Mouse (Mus musculus) adrenal gland, adult 18-20 months (tissue): Measurements from ENCODE around the gene Arhgap10. TPM values are rescaled to one million over a fixed set of nuclear protein-coding genes. Genes with fewer than 3 reads are reported as not detected.

Experiments
- DNase-seq, 2 experiments: peaks; one replicate each; pipeline ENCODE4 v3.0.0; 2021 to 2022; ENCODE audit warnings: low spot score in 2 of 2
- total RNA-seq, 2 experiments: library from RNA; stranded (reverse); gene quantifications; 1 replicate in 1 of 2; 2 replicates in 1 of 2; pipeline ENCODE4 v1.2.3; 2021

The Arhgap10 gene
- total RNA-seq, 2 experiments from 2014 or later = 12.3 to 26.2 TPM

DNA sequence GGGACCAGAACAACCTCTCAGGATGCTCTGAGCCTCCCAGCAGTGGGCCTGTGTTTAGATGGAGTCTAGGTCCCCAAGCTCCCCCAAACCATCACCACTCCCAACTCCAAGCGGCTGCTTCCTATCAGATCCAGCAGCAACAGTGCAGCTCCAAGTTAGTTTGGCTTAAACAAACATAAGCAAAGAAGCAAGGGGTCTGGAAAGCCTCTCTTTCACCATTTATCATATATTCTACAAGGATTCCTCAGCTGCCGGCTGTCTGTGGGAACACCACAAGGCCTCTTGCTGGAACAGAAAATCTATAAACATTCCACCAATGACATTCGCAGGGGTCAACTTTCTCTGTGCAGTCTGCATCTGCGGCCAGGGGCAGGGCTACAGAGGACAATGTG lies 29.5 kb downstream of the Arhgap10 start:
- no peak for DNase-seq

DNA sequence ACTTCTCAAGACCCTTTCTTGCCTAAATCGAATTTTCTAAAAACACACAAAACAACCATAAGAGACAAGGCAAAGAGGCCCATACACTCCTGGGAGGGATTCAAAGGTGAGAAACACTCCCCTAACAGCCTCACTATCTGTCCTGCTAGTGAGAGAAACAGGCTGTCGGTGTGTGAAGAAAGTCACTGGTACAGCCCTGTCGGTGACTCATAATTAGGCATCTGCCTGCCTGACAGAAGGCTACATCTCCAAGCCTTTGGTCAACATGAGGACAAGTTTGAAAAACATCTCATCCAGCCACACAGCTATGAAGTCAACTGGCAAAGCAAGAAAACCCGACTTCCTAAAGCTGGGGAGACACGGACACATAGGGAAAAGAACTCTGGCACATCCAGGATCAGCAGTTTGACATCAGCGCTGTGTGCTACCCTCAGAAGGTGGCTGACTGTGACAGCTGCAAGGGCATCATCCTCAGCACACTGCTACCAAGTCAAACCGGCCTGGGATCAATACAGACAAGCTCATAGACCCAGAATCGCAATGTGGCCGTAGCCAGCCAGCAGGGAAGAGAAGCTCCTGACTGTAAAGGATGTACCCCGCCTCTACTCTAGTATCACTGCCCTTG lies 30.1 kb downstream of the Arhgap10 start:
- DNase-seq = no peak

DNA sequence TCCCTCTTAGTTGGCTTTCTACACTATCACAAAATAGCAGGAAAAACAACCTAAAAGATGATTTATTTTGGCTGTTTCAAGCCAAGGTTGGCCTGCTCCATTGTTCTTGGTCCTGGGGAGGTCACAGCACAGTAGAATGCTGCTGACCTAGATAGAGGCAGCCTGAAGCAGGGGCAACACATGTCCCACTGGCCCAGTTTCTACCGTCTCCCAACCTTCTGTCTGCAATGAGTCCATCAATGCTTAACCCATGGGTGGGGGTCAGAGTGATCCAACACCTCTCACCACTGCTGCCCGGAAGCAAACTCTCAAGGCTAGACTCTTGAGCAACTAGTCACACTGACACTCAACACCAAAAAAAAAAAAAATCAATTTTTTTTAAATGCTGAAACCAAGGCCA lies 31.0 kb downstream of the Arhgap10 start:
- peak in 1 of 2 experiments; percentile 48 for DNase-seq

DNA sequence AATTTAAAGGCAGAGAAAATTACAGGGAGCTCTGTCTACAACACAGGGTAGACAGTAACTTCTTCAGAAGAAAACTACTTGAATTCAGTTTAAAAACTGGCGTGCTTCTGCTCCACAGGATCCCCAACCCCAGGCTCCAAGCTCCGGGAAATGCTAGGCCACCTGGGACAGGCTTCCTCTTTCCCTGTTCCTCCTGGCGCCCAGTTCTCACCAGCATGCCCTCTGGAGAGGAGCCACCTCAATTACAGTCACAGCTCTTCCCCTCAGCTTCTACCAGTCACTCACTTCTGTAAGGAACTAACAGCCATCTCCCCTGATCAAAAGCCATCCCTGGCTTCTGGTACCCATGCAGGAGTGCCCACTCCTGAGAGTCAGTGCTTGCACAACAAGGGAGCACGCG lies 32.9 kb downstream of the Arhgap10 start:
- DNase-seq = no peak

DNA sequence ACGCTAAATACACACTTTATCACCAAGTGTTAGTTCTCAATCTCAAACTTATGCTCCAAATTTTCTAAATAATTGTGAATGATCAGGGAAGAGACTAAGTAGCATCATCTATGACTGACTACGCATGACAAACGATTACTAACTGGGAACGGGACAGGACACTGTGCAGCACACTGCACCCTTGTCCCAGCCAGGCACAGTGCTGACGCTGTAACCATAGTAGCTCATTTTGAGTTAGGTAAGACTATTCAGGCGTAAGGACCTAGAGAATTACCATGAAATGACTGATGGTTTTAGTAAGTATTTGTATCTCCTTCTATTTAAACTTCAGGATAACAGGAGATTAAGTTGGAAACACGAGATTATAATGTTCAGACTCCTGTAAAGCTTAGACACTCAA lies 33.5 kb downstream of the Arhgap10 start:
- DNase-seq = no peak

DNA sequence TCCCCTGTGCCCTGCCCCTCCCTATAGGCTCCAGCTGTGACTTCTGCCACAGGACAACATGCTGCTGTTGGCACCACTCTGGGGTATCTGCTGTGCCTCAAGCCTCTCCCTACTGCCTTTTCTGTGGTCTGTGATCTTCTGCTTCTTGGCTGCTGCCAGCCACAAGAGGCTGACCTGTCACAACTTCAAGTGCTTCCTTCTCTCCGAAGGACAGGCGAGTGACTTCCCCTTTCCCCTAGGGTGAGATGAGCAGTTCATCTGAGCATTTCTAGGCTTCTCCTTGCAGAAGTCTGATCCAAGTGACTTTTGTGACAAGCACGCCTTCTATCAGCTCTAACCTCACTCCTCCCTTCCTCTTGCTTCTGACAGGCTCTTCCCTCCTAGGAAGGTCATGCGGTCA lies 34.1 kb downstream of the Arhgap10 start:
- DNase-seq = no peak

DNA sequence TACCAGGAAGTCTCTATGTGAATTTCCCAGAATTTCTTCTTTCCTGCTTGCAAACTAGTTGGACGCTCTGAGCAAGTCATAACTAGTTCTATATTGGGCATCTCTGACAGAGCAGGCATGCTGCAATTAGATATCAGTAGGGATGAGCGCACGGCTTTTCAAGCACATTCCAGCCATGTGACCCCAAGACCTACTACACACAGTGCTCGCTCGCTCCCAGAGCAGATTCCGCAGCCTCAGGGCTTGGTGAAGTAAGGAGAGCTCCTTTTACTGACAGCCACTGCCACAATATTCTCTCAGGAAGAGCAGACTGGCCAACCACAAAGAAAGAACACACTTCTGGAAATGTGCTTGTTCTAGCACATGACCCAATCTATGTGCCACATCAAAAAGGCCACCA lies 36.0 kb downstream of the Arhgap10 start:
- DNase-seq = no peak

DNA sequence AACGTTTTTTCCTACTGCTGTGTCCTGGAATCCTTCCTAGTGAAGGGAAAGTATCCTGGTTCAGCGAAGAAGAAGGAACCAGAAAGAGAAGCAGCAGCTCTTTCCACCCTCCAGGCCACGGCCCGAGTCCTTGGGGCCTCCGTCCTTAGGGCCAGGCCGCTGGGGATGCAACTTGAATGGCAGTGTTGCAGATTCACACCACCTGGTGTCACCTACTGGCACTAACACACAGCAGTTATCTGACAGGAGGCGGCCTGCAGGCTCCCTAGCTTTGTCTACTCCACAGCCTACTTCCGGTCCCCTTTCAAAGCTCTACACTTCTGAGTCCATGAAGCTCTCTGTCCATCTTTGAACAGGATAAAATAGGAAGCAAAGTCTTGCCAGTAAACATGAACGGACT lies 37.8 kb downstream of the Arhgap10 start:
- DNase-seq = no peak

DNA sequence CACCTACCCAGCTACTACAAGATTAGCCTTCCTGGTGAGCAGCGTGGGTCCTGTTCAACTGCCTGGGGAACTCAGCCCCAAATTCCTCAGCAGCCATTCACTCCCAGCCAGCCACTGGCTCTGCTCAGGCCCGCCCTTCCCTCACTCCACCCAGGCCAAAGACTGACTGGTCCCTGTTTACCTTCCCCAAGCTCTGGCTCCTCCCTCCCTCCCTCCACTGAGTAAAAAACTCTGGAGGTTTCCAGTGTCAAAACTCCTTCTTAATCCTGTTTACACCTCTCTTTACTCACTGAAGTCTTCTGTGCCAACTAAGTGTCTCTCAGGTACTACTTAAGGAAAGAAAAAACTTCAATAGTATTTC lies 38.9 kb downstream of the Arhgap10 start:
- DNase-seq = no peak

DNA sequence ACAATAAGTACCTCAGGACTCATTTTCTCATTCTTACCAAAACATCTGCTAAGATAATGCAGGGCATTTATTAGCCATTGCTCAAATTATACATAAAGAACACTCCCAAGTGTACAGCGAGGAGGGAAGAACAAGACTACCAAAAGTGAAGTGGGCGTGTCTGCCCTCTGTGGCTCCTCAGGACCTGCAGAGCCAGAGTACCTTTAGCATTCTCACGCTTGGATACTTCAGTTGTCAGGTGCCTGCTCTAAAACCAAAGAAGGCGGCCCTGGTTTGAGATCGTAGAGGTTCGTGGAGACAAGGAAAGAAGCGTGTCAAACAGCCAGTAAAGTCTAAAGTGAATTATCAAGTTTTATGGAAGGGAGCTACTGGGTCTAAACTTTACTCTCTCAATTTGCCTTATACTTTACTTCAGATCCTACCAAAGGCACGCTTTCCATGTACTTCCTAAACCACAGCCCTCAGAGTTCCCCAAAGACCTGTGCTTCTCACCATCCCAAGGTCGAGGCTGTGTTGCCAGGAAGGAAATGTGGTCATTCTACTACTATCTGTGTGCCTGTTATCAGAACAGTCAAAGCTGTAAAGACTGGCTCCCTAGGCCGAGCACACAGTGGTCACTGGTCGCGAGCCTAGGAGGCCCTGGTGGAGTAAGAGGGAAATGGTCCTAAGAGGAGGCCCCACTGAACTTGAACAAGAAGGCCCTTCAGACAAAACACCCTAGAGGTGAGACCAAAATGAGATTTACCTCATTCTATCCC lies 39.4 kb downstream of the Arhgap10 start:
- DNase-seq = no peak

DNA sequence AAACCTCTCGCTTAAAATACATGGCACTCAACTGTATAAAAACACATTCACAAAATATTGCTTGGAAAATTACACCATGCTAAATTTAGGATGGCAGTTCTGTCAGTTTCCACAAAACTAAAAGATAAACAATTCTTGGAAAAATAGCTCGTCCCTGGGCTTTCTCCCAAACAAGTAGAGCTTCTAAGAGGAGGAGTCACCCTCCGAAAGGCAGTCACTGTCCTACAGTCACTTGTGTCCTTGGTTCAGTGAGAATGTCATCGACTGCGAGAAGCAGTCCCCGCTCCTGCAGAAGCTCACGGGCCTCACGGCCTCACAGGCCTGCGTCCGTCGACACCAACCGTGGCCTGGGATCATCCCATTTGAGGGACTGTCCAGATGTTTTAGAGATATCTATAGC lies 40.1 kb downstream of the Arhgap10 start:
- peak in 1 of 2 experiments; percentile 51 for DNase-seq

DNA sequence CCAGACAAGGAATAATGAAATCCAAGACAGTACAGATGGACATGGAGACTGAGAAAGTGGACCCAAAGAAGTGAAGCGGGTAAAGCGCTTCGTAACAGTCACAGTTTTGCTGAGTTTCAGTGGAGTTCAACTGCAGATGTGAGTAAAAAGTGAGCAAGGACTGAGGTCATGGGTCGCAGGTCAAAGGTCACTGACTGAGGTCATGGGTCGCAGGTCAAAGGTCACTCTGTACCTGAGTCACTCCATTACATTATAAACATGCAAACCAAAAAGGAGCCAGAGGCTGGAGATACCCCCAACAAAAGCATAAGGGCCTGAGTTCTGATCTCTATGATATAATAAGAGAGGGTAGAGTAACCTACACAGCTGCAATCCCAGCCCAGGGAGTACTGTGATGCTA lies 43.1 kb downstream of the Arhgap10 start:
- DNase-seq = no peak

DNA sequence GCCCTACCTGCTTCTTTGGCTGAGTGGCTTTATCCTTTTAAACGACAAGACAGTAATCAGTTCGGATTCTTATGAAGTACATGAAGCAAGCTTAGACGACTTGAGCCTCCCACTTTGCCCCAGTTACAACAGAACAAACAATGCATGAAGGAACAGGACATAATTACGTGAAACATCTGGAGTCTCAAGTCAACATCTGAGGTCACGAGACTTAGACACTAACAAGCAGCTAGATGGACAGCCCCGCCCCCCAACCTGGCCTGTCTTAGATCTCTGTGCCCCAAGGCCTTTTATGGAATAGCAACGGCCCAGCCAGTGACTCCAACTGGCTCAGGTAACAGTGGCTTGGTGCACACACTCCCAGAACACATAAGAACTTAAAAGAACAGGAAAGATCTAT lies 44.0 kb downstream of the Arhgap10 start:
- no peak for DNase-seq

DNA sequence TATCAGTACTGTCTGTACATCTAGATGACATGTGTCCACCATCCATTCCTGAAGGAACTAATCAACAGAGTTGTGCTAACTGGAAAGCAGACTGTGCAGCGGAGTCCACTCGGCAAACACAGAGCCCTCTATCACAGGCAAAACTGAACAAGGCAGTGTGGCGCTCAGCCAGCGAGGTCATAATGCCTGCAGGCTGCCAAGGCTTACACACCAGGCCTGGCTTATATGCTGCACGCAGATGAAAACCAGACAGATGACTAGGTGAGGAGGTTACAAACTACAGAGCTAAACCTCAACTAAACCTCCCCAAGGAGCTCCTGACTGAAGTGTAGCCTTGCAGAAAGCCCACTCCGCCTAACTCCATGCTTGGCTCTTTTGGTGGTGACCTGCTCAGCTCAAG lies 44.4 kb downstream of the Arhgap10 start:
- DNase-seq = peak; percentile 35 to 61

DNA sequence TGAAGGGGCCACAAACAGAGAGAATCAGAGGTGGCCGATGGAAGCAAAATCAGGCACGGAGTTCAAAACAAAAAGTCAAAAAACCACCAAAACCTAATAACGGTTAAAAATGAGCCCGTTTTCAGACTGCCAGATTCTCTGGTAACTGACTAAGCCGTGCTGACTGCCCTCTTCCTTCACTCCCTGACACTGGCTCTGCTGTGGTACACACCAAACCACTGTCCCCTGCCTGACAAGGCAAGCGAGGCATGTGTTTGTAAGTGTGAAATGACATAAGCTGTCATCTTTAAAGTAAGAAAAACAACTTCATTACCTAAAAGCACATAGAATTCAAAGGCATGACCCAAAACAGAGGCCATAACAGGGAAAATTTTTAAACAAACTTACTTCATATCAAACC lies 56.4 kb downstream of the Arhgap10 start:
- DNase-seq = no peak

DNA sequence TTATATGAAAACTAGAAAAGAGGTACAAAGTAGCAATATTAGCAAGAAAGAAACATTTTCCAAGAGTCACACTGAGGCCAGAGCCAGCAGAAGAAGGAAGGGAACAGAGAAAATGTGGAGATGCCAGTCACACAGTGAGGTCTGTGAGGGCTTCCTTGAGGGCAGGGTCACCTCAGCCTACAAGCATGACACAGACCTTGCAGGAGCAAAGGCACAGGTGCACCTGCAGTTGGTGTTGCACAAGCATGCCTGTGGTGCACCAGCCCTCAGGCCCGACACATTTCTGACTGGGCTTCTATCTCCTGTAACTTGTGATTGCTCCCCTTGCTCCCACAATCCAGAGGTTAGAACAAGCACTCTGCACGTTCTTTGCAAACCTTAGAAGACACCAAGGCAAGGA lies 57.4 kb downstream of the Arhgap10 start:
- no peak for DNase-seq

DNA sequence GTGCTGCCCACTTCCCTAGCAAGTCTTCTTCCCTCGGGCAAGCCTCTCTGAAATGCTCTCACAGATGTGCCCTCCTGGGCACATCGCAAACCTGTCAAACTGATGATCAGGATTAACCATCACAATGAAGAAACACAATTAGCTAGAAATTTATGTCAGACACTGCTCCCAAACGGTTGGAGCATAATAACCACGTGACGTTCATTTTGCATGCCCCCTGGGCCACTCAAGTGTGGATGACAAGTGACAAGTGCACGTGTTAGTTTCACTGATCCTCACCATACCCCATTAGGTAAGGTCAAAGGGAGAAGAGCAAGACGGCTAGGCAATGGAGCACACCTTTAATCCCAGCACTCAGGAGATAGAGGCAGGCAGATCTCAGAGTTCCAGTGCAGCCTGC lies 58.1 kb downstream of the Arhgap10 start:
- no peak for DNase-seq

DNA sequence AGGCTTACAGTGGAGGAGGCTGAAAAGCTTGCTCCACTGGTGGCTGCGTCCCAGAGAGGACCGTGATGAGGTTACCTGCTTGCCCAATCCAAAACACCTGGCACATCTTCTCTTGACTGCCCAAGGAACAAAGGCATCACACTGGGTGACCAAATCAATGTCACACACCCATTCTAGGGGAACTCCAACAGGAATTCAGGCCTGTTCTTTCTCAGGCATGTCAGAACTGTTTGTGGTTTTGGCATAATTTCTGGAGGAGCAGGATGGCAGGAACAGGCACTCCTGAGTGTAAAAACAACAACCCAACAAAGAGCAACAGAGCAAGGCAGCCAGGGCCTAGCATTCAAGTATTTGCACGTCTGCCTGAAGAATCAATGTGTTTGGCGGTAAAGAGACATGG lies 59.2 kb downstream of the Arhgap10 start:
- no peak for DNase-seq

DNA sequence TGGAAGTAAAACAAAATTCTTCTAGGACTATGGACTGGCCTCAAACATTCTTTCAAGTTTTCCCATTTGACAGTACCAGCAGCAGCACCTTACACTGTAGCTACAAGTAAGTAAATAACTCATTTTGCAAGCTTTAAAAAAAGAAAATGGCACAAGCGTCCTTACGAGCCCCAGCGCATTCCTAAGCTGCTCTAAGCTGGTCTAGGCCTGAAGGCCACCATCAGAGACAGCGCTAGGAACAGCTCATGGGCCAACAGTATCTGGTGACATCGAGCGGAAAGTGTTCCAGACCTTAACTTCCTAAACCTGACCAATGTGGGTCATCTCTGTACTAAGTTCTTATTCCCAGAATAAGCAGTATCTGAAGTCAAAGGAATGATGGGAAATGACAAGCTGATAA lies 61.5 kb downstream of the Arhgap10 start:
- no peak for DNase-seq

DNA sequence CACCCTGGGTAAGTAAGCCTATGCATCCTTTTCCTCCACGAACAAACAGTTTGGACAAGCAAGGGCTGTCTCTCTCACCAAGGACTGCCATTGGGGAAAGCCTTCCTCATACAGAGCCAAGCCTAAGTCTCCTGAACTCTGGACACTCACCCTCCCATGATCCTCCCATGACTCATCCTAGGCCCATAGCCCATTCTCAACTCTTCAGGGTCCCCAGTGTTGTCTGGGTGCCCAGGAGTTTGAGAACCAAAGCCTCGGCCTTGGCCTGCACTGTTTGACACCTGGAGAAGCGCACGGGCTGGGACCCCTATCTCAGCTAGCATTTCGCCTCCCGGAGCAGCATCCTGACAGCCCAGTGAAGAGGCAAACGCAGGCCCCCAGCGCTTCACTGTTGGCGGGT lies 63.9 kb downstream of the Arhgap10 start:
- no peak for DNase-seq

DNA sequence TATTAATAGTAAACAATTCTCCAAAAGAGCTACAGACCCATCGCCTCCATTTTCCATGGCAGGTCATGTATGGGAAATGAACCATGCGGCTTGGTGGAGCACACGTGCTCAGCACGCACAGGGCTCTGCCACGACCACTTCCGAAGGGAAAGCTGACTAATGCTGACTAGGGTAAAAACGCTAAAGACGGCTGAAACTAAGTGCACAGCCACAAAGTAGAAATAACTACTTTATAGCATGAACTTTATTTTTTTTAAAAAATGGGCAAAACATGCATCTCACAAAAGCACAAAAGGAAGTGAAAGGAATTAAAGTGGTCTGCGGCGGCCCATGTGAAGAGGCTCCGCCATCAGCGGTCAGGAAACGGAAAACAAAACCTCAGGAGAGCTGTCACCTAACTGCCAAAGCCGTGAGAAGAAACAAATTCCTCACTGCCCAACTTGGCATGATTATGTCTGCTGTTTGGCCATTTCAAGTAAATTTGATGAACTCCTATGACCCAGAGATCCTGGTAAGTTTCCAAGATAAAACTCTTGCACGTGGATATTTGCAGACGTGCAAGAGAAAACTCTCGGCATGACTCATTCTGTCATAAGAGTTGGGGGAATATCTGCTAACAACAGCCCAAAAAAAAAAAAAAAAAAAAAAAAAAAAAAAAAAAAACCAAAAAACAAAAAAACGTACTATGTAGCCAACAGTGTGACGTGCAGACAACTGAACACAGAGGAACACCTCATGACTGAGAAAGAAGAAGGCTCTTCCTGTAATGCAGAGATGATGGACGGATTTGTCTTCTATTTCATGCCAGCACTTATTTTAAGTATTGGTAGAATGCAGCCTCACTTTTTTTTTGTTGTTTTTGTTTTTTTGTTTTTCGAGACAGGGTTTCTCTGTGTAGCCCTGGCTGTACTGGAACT lies 66.0 kb downstream of the Arhgap10 start:
- no peak for DNase-seq

DNA sequence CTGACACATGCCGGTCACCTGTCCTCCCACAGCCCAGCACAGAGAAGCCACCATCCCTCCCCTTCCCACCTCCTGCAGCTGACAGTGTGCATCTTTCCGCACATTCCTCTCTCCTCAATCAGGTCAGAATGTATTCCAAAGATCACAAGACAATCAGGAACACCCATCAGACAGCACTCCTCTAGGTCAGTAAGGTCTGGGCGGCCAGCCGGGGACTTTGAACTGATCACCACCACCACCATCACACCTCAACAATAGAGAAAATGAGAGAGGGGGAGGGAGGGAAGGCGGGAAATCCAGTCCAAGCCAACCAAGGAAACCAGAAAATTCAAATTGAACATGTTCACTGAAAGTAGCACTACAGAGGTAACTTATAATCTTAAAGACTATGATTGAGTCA lies 66.7 kb downstream of the Arhgap10 start:
- no peak for DNase-seq
